Mouse (Mus musculus): ENCODE measurements around the gene Myb.

The Myb gene

GRCm38 (mm10) chr10:21076137-21076536, 84.6 kb downstream of the Myb start:
- DNase-seq, result no peak
